Mouse (Mus musculus): ENCODE results near the gene Sf1. TPM values are rescaled to one million over a fixed set of nuclear protein-coding genes. Genes with fewer than 3 reads are reported as not detected.
A peak's percentile ranks its signal among the peaks of the same experiment; 100 is the strongest.

The Sf1 gene
- polyA plus RNA-seq, 1 experiment from 2014 or later = 51.9 TPM

GRCm38 (mm10) chr19:6388006-6388405, 24.5 kb downstream of the Sf1 start:
- Histone ChIP-seq H3K27me3 (replicated peaks; ENCODE audit: control insufficient read depth, insufficient read depth, low read length) (no peaks in the 10 kb centered on the region), H3K4me1 (replicated peaks; ENCODE audit: control insufficient read depth, insufficient read depth, low read length) (no peaks in the 10 kb centered on the region; the same call in none of the 2 replicates), H3K27ac (ENCODE audit: low read depth, low read length) (no peak overlapping the region), H3K9ac (ENCODE audit: low read depth, low read length) (no peak overlapping the region), H3K4me3 (ENCODE audit: low read depth, low read length) (no peak overlapping the region), H3K9me3 (ENCODE audit: control insufficient read depth) (no peaks in the 10 kb centered on the region), H3K36me3 (ENCODE audit: control insufficient read depth, insufficient read depth) (no peaks in the 10 kb centered on the region; the same call in 1 of the 2 replicates), H3K4me2 (replicated peaks; ENCODE audit: low read depth) (no peak overlapping the region)
- peak; percentile 26; the same call in 1 of the 2 replicates for TF ChIP-seq CTCF (IDR thresholded peaks at IDR 0.05; ENCODE audit: low read depth)
- no peak for ATAC-seq
- WGBS = 85% methylated on average over 13 of the region's 13 CpGs

- no peaks in the 10 kb centered on the region for H3K9me3 ChIP-seq (ENCODE audit: control insufficient read depth)
- peak overlapping the region; percentile 28 for H3K4me3 ChIP-seq (ENCODE audit: low read depth, low read length)
- no peaks in the 10 kb centered on the region; the same call in 1 of the 2 replicates for H3K4me1 ChIP-seq (replicated peaks; ENCODE audit: control insufficient read depth, insufficient read depth, low read length)
- ATAC-seq = peak; percentile 29; the same call in 1 of the 2 replicates
- H3K27ac ChIP-seq (ENCODE audit: low read depth, low read length) = no peak overlapping the region
- no peaks in the 10 kb centered on the region; the same call in 1 of the 2 replicates for H3K36me3 ChIP-seq (ENCODE audit: control insufficient read depth, insufficient read depth)
- H3K27me3 ChIP-seq (replicated peaks; ENCODE audit: control insufficient read depth, insufficient read depth, low read length) = no peaks in the 10 kb centered on the region
- H3K9ac ChIP-seq (ENCODE audit: low read depth, low read length) = 0 out of 2 replicates have a peak overlapping the region, but pooled peaks have one; percentile 17
- TF ChIP-seq CTCF (IDR thresholded peaks at IDR 0.05; ENCODE audit: low read depth) = no peak
- 10% methylated on average over 16 of the region's 16 CpGs for WGBS
- H3K4me2 ChIP-seq (replicated peaks; ENCODE audit: low read depth) = peak overlapping the region; percentile 72
Observed at GRCm38 (mm10) chr19:6389803-6390202, 26.3 kb downstream of the Sf1 start.

- Histone ChIP-seq H3K9ac (ENCODE audit: low read depth, low read length) (no peak overlapping the region), H3K4me1 (replicated peaks; ENCODE audit: control insufficient read depth, insufficient read depth, low read length) (no peaks in the 10 kb centered on the region; the same call in 1 of the 2 replicates), H3K36me3 (ENCODE audit: control insufficient read depth, insufficient read depth) (no peaks in the 10 kb centered on the region; the same call in 1 of the 2 replicates), H3K4me3 (ENCODE audit: low read depth, low read length) (no peak overlapping the region; the same call in 1 of the 2 replicates), H3K27ac (ENCODE audit: low read depth, low read length) (no peak overlapping the region), H3K9me3 (ENCODE audit: control insufficient read depth) (no peaks in the 10 kb centered on the region), H3K4me2 (replicated peaks; ENCODE audit: low read depth) (peak overlapping the region; percentile 72), H3K27me3 (replicated peaks; ENCODE audit: control insufficient read depth, insufficient read depth, low read length) (no peaks in the 10 kb centered on the region)
- ATAC-seq = no peak
- 43% methylated on average over 6 of the region's 6 CpGs for WGBS
- TF ChIP-seq CTCF (IDR thresholded peaks at IDR 0.05; ENCODE audit: low read depth) = no peak
Observed at GRCm38 (mm10) chr19:6390251-6390650, 26.8 kb downstream of the Sf1 start.

- no peak overlapping the region for H3K4me3 ChIP-seq (ENCODE audit: low read depth, low read length)
- ATAC-seq = no peak
- no peak overlapping the region for H3K27ac ChIP-seq (ENCODE audit: low read depth, low read length)
- no peak overlapping the region for H3K4me2 ChIP-seq (replicated peaks; ENCODE audit: low read depth)
- H3K9ac ChIP-seq (ENCODE audit: low read depth, low read length) = no peak overlapping the region
- H3K36me3 ChIP-seq (ENCODE audit: control insufficient read depth, insufficient read depth) = no peaks in the 10 kb centered on the region; the same call in 1 of the 2 replicates
- H3K4me1 ChIP-seq (replicated peaks; ENCODE audit: control insufficient read depth, insufficient read depth, low read length) = no peaks in the 10 kb centered on the region; the same call in 1 of the 2 replicates
- H3K9me3 ChIP-seq (ENCODE audit: control insufficient read depth) = no peaks in the 10 kb centered on the region
- WGBS = 92% methylated on average over 14 of the region's 14 CpGs
- TF ChIP-seq CTCF (IDR thresholded peaks at IDR 0.05; ENCODE audit: low read depth) = peak; percentile 46
- H3K27me3 ChIP-seq (replicated peaks; ENCODE audit: control insufficient read depth, insufficient read depth, low read length) = 0 out of 2 replicates have a peak, but pooled peaks cover 3% of the 10 kb centered on the region
Observed at GRCm38 (mm10) chr19:6392743-6393393, 29.4 kb downstream of the Sf1 start.

GRCm38 (mm10) chr19:6393637-6394036, 30.1 kb downstream of the Sf1 start:
- Histone ChIP-seq H3K27ac (ENCODE audit: low read depth, low read length) (no peak overlapping the region), H3K4me2 (replicated peaks; ENCODE audit: low read depth) (no peak overlapping the region)
- 92% methylated on average over 16 of the region's 16 CpGs for WGBS

GRCm38 (mm10) chr19:6396237-6396636, 32.7 kb downstream of the Sf1 start:
- Histone ChIP-seq H3K36me3 (ENCODE audit: control insufficient read depth, insufficient read depth) (no peaks in the 10 kb centered on the region; the same call in 1 of the 2 replicates), H3K4me2 (replicated peaks; ENCODE audit: low read depth) (no peak overlapping the region), H3K27ac (ENCODE audit: low read depth, low read length) (no peak overlapping the region), H3K4me1 (replicated peaks; ENCODE audit: control insufficient read depth, insufficient read depth, low read length) (peaks cover 8% of the 10 kb centered on the region; the same call in 1 of the 2 replicates), H3K4me3 (ENCODE audit: low read depth, low read length) (no peak overlapping the region), H3K9me3 (ENCODE audit: control insufficient read depth) (no peaks in the 10 kb centered on the region), H3K9ac (ENCODE audit: low read depth, low read length) (no peak overlapping the region), H3K27me3 (replicated peaks; ENCODE audit: control insufficient read depth, insufficient read depth, low read length) (peaks cover 17% of the 10 kb centered on the region)
- ATAC-seq = no peak
- TF ChIP-seq CTCF (IDR thresholded peaks at IDR 0.05; ENCODE audit: low read depth) = no peak
- 92% methylated on average over 5 of the region's 5 CpGs for WGBS

More at GRCm38 (mm10) chr19:6393637-6394036, 30.1 kb downstream of the Sf1 start:
- Histone ChIP-seq H3K9me3 (ENCODE audit: control insufficient read depth) (no peaks in the 10 kb centered on the region), H3K9ac (ENCODE audit: low read depth, low read length) (no peak overlapping the region), H3K4me1 (replicated peaks; ENCODE audit: control insufficient read depth, insufficient read depth, low read length) (peaks cover under 1% of the 10 kb centered on the region; the same call in 1 of the 2 replicates), H3K36me3 (ENCODE audit: control insufficient read depth, insufficient read depth) (no peaks in the 10 kb centered on the region; the same call in 1 of the 2 replicates), H3K4me3 (ENCODE audit: low read depth, low read length) (no peak overlapping the region), H3K27me3 (replicated peaks; ENCODE audit: control insufficient read depth, insufficient read depth, low read length) (0 out of 2 replicates have a peak, but pooled peaks cover 5% of the 10 kb centered on the region)
- no peak for ATAC-seq
- no peak for TF ChIP-seq CTCF (IDR thresholded peaks at IDR 0.05; ENCODE audit: low read depth)

Measured in intestine, postnatal 0 days (tissue).